Mouse (Mus musculus) gastrocnemius, postnatal 10 days (tissue): ENCODE measurements around the gene Primpol. TPM values are rescaled to one million over a fixed set of nuclear protein-coding genes. Genes with fewer than 3 reads are reported as not detected.
"Not testable (repeated sequence)": the region's sequence is repeated elsewhere in the genome, so short reads cannot be mapped to it uniquely, and the experiment has no call there.

Experiments
- DNase-seq: peaks from one replicate; pipeline ENCODE4 v3.0.0; 2021; ENCODE audit warnings: mixed read lengths
- total RNA-seq, 2 experiments: library from RNA; stranded (reverse); gene quantifications; 2 replicates each; pipeline ENCODE4 v1.2.3; 2021

Primpol gene
- total RNA-seq, 2 experiments from 2014 or later = 5.1 TPM

- no peak for DNase-seq
Measured at GRCm38 (mm10) chr8:46603587-46603986, 13.4 kb downstream of the Primpol start.

GRCm38 (mm10) chr8:46600959-46601707 lies 15.9 kb downstream of the Primpol start:
- DNase-seq = no peak

GRCm38 (mm10) chr8:46599314-46599904 lies 17.6 kb downstream of the Primpol start:
- no peak for DNase-seq

GRCm38 (mm10) chr8:46598753-46599152 lies 18.3 kb downstream of the Primpol start:
- no peak for DNase-seq

- no peak for DNase-seq
Measured at GRCm38 (mm10) chr8:46598114-46598513, 18.9 kb downstream of the Primpol start.

GRCm38 (mm10) chr8:46597411-46597810 lies 19.6 kb downstream of the Primpol start:
- no peak for DNase-seq

- no peak for DNase-seq
Measured at GRCm38 (mm10) chr8:46596530-46596929, 20.5 kb downstream of the Primpol start.

- no peak for DNase-seq
Measured at GRCm38 (mm10) chr8:46595593-46595992, 21.4 kb downstream of the Primpol start.

- no peak for DNase-seq
Measured at GRCm38 (mm10) chr8:46593772-46594171, 23.2 kb downstream of the Primpol start.

- no peak for DNase-seq
Measured at GRCm38 (mm10) chr8:46593067-46593466, 23.9 kb downstream of the Primpol start.

- DNase-seq = no peak
Measured at GRCm38 (mm10) chr8:46588663-46589062, 28.3 kb downstream of the Primpol start.

GRCm38 (mm10) chr8:46587911-46588310 lies 29.1 kb downstream of the Primpol start:
- DNase-seq = no peak

- DNase-seq = no peak
Measured at GRCm38 (mm10) chr8:46585576-46585975, 31.4 kb downstream of the Primpol start.

- not testable (repeated sequence) for DNase-seq
Measured at GRCm38 (mm10) chr8:46584328-46584727, 32.7 kb downstream of the Primpol start.

GRCm38 (mm10) chr8:46578794-46579193 lies 38.2 kb downstream of the Primpol start:
- no peak for DNase-seq

GRCm38 (mm10) chr8:46573964-46574363 lies 43.0 kb downstream of the Primpol start:
- no peak for DNase-seq

GRCm38 (mm10) chr8:46573446-46573845 lies 43.6 kb downstream of the Primpol start:
- DNase-seq = no peak

- no peak for DNase-seq
Measured at GRCm38 (mm10) chr8:46570673-46571072, 46.3 kb downstream of the Primpol start.

- no peak for DNase-seq
Measured at GRCm38 (mm10) chr8:46569659-46570441, 47.2 kb downstream of the Primpol start.

GRCm38 (mm10) chr8:46568942-46569341 lies 48.1 kb downstream of the Primpol start:
- no peak for DNase-seq

GRCm38 (mm10) chr8:46567946-46568345 lies 49.1 kb downstream of the Primpol start:
- no peak for DNase-seq

- DNase-seq = no peak
Measured at GRCm38 (mm10) chr8:46566914-46567529, 50.0 kb downstream of the Primpol start.

- DNase-seq = no peak
Measured at GRCm38 (mm10) chr8:46562333-46562732, 54.7 kb downstream of the Primpol start.
